Mouse (Mus musculus) brain, embryonic 14.5 days (tissue): ENCODE data around the gene Igfbp6.

Experiments used
- CTCF ChIP-seq: fragments of 200-500 bp; IDR thresholded peaks from 2 replicates; pipeline ENCODE4 v1.5.1; 2012; ENCODE audit warnings: inconsistent platforms, mild to moderate bottlenecking, moderate library complexity, borderline replicate concordance; ENCODE audit not compliant: insufficient read depth, insufficient read length; ENCODE audit errors: extremely low read depth
- POLR2A ChIP-seq: fragments of 200-500 bp; IDR thresholded peaks from 2 replicates; pipeline ENCODE4 v1.6.1; 2012; ENCODE audit warnings: mild to moderate bottlenecking, inconsistent platforms, borderline replicate concordance; ENCODE audit not compliant: poor library complexity, insufficient read depth, insufficient read length, severe bottlenecking; ENCODE audit errors: extremely low read depth

DNA sequence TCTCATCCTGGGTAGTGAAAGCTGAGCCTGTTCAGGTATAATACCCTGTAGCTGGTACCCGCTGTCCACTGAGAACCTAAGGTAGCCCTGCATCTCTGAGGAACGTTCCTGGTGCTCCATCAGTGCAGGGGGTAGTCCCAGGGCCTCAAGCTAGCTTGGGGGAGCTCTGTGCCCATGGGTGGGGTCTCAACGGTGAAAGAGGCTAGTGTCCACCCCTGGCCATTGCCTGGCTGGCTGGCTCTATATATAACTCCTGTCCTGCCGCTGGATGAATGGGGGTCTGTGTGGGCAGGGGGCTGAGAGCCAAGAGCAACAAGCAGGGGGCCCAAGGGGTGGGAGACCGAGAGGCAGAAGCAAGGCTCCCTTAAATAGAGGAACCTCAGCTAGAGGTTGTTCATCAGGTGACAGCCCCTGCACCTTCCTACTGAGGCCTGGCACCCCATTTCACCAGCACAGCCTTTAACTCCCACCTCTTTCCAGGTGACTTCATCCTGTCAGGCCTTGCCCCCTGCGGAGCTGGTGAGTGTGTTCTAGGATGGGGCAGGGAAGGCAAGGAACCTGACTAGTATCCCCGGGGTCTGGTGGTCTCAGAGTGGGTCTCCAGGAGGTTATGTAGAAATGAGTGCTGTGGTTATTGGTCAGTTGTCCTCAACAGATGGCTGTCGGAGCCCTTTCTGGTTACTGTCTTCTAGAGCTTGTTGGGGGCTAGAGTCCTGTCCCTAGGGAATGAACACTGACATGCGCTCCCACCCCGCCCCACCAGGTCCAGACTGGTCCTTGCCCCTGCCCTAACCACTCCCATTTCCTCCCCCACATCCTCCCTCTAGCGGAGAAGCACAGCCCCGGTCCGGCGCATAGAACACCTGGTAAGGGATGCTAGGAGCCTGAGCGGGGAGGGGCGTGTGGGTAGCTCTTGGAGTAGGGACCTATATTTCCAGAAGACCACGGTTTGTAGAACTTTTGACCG, 38.1 kb upstream of the Igfbp6 start:
- TF ChIP-seq CTCF = peak; percentile 16; the same call in 1 of the 2 replicates
- TF ChIP-seq POLR2A = no peak
